Comparison of ENCODE assay signal across 4 mouse cellular contexts in genomic region chr7:106270947-106271346, GRCm38 (mm10). TPM values are rescaled to one million over a fixed set of nuclear protein-coding genes. Genes with fewer than 3 reads are reported as not detected.
"Had no signal": no experiment of that assay in that cellular context is flagged by ENCODE, and none has a peak within 500 bp of the region (broad histone marks: within the 10 kb centered on the region; RNA-seq: fewer than 3 reads in every experiment).

No protein-coding gene starts in this region.

RNA-seq across cellular contexts. Expression of gene Gvin1, which starts 55.8 kb away (rescaled TPM):
- polyA plus RNA-seq: hindbrain, embryonic 11.5 days; hindbrain, embryonic 13.5 days; limb, embryonic 11.5 days; limb, embryonic 15.5 days had no signal
